Mouse (Mus musculus): ENCODE measurements around the gene Bptf. TPM values are rescaled to one million over a fixed set of nuclear protein-coding genes. Genes with fewer than 3 reads are reported as not detected.
A peak's percentile ranks its signal among the peaks of the same experiment; 100 is the strongest.

The Bptf gene
- polyA plus RNA-seq, 1 experiment from 2014 or later = 28.2 TPM

- 81% methylated on average over 4 of the region's 4 CpGs for WGBS
- Histone ChIP-seq H3K36me3 (ENCODE audit: control insufficient read depth, insufficient read depth, low read length) (peaks cover 16% of the 10 kb centered on the region), H3K27me3 (ENCODE audit: control insufficient read depth, insufficient read depth, low read depth, low read length) (no peaks in the 10 kb centered on the region), H3K4me2 (ENCODE audit: low read depth, low read length) (no peak overlapping the region), H3K9me3 (ENCODE audit: control insufficient read depth, low read length) (no peaks in the 10 kb centered on the region), H3K27ac (ENCODE audit: low read length) (no peak overlapping the region), H3K4me1 (replicated peaks; ENCODE audit: control insufficient read depth, insufficient read depth, low read length) (peaks cover 12% of the 10 kb centered on the region), H3K4me3 (ENCODE audit: low read length) (no peak overlapping the region), H3K9ac (ENCODE audit: low read length) (no peak overlapping the region)
- no peak for ATAC-seq (ENCODE audit: low read depth)
Measured at GRCm38 (mm10) chr11:107107725-107108078, 24.2 kb downstream of the Bptf start.

- no peak overlapping the region for H3K4me3 ChIP-seq (ENCODE audit: low read length)
- WGBS = 74% methylated on average over 12 of the region's 12 CpGs
- H3K27ac ChIP-seq (ENCODE audit: low read length) = no peak overlapping the region
- peaks cover 17% of the 10 kb centered on the region for H3K4me1 ChIP-seq (replicated peaks; ENCODE audit: control insufficient read depth, insufficient read depth, low read length)
- H3K27me3 ChIP-seq (ENCODE audit: control insufficient read depth, insufficient read depth, low read depth, low read length) = no peaks in the 10 kb centered on the region
- no peaks in the 10 kb centered on the region for H3K9me3 ChIP-seq (ENCODE audit: control insufficient read depth, low read length)
- no peak overlapping the region for H3K9ac ChIP-seq (ENCODE audit: low read length)
- ATAC-seq (ENCODE audit: low read depth) = no peak
- H3K36me3 ChIP-seq (ENCODE audit: control insufficient read depth, insufficient read depth, low read length) = peaks cover 16% of the 10 kb centered on the region
- H3K4me2 ChIP-seq (ENCODE audit: low read depth, low read length) = no peak overlapping the region
Measured at GRCm38 (mm10) chr11:107106978-107107724, 24.8 kb downstream of the Bptf start.

GRCm38 (mm10) chr11:107106461-107106860 is 25.5 kb downstream of the Bptf start:
- Histone ChIP-seq H3K27me3 (ENCODE audit: control insufficient read depth, insufficient read depth, low read depth, low read length) (no peaks in the 10 kb centered on the region), H3K27ac (ENCODE audit: low read length) (no peak overlapping the region), H3K4me2 (ENCODE audit: low read depth, low read length) (no peak overlapping the region), H3K9ac (ENCODE audit: low read length) (no peak overlapping the region), H3K9me3 (ENCODE audit: control insufficient read depth, low read length) (no peaks in the 10 kb centered on the region), H3K4me1 (replicated peaks; ENCODE audit: control insufficient read depth, insufficient read depth, low read length) (peaks cover 21% of the 10 kb centered on the region), H3K36me3 (ENCODE audit: control insufficient read depth, insufficient read depth, low read length) (peaks cover 16% of the 10 kb centered on the region), H3K4me3 (ENCODE audit: low read length) (no peak overlapping the region)
- ATAC-seq (ENCODE audit: low read depth) = no peak
- 85% methylated on average over 6 of the region's 8 CpGs for whole genome bisulfite sequencing

GRCm38 (mm10) chr11:107105227-107105626 is 26.7 kb downstream of the Bptf start:
- no peak overlapping the region for H3K9ac ChIP-seq (ENCODE audit: low read length)
- no peak overlapping the region for H3K4me3 ChIP-seq (ENCODE audit: low read length)
- peaks cover 24% of the 10 kb centered on the region for H3K4me1 ChIP-seq (replicated peaks; ENCODE audit: control insufficient read depth, insufficient read depth, low read length)
- WGBS = 49% methylated on average over 5 of the region's 5 CpGs
- ATAC-seq (ENCODE audit: low read depth) = no peak
- H3K9me3 ChIP-seq (ENCODE audit: control insufficient read depth, low read length) = no peaks in the 10 kb centered on the region
- no peaks in the 10 kb centered on the region for H3K27me3 ChIP-seq (ENCODE audit: control insufficient read depth, insufficient read depth, low read depth, low read length)
- peaks cover 5% of the 10 kb centered on the region for H3K36me3 ChIP-seq (ENCODE audit: control insufficient read depth, insufficient read depth, low read length)
- H3K27ac ChIP-seq (ENCODE audit: low read length) = no peak overlapping the region
- no peak overlapping the region for H3K4me2 ChIP-seq (ENCODE audit: low read depth, low read length)

- H3K27me3 ChIP-seq (ENCODE audit: control insufficient read depth, insufficient read depth, low read depth, low read length) = no peaks in the 10 kb centered on the region
- peaks cover 24% of the 10 kb centered on the region for H3K4me1 ChIP-seq (replicated peaks; ENCODE audit: control insufficient read depth, insufficient read depth, low read length)
- peaks cover 6% of the 10 kb centered on the region; the same call in 1 of the 2 replicates for H3K36me3 ChIP-seq (ENCODE audit: control insufficient read depth, insufficient read depth, low read length)
- H3K9me3 ChIP-seq (ENCODE audit: control insufficient read depth, low read length) = no peaks in the 10 kb centered on the region
- peak overlapping the region; percentile 34; the same call in 1 of the 2 replicates for H3K27ac ChIP-seq (ENCODE audit: low read length)
- H3K9ac ChIP-seq (ENCODE audit: low read length) = no peak overlapping the region
- ATAC-seq (ENCODE audit: low read depth) = no peak
- 77% methylated on average over 2 of the region's 2 CpGs for WGBS
- H3K4me3 ChIP-seq (ENCODE audit: low read length) = no peak overlapping the region
- H3K4me2 ChIP-seq (ENCODE audit: low read depth, low read length) = no peak overlapping the region
Measured at GRCm38 (mm10) chr11:107103736-107104135, 28.2 kb downstream of the Bptf start.

- peaks cover 24% of the 10 kb centered on the region for H3K4me1 ChIP-seq (replicated peaks; ENCODE audit: control insufficient read depth, insufficient read depth, low read length)
Measured at GRCm38 (mm10) chr11:107103224-107103589, 28.7 kb downstream of the Bptf start.

GRCm38 (mm10) chr11:107102465-107103223 is 29.3 kb downstream of the Bptf start:
- no peaks in the 10 kb centered on the region for H3K9me3 ChIP-seq (ENCODE audit: control insufficient read depth, low read length)
- no peak overlapping the region for H3K9ac ChIP-seq (ENCODE audit: low read length)
- ATAC-seq (ENCODE audit: low read depth) = peak; percentile 22; the same call in 1 of the 2 replicates
- H3K27ac ChIP-seq (ENCODE audit: low read length) = peak overlapping the region; percentile 1; the same call in 1 of the 2 replicates
- peaks cover 14% of the 10 kb centered on the region for H3K36me3 ChIP-seq (ENCODE audit: control insufficient read depth, insufficient read depth, low read length)
- no peaks in the 10 kb centered on the region for H3K27me3 ChIP-seq (ENCODE audit: control insufficient read depth, insufficient read depth, low read depth, low read length)
- H3K4me2 ChIP-seq (ENCODE audit: low read depth, low read length) = no peak overlapping the region
- WGBS = 38% methylated on average over 11 of the region's 11 CpGs
- H3K4me3 ChIP-seq (ENCODE audit: low read length) = no peak overlapping the region
- peaks cover 24% of the 10 kb centered on the region for H3K4me1 ChIP-seq (replicated peaks; ENCODE audit: control insufficient read depth, insufficient read depth, low read length)

More at GRCm38 (mm10) chr11:107103224-107103589, 28.7 kb downstream of the Bptf start:
- no peak overlapping the region for H3K4me3 ChIP-seq (ENCODE audit: low read length)
- WGBS = 26% methylated on average over 2 of the region's 2 CpGs
- H3K9me3 ChIP-seq (ENCODE audit: control insufficient read depth, low read length) = no peaks in the 10 kb centered on the region
- peaks cover 10% of the 10 kb centered on the region for H3K36me3 ChIP-seq (ENCODE audit: control insufficient read depth, insufficient read depth, low read length)
- peak overlapping the region; percentile 34 for H3K27ac ChIP-seq (ENCODE audit: low read length)
- ATAC-seq (ENCODE audit: low read depth) = 0 out of 2 replicates have a peak, but pooled peaks have one; percentile 47
- no peak overlapping the region for H3K4me2 ChIP-seq (ENCODE audit: low read depth, low read length)
- no peaks in the 10 kb centered on the region for H3K27me3 ChIP-seq (ENCODE audit: control insufficient read depth, insufficient read depth, low read depth, low read length)
- no peak overlapping the region for H3K9ac ChIP-seq (ENCODE audit: low read length)

- ATAC-seq (ENCODE audit: low read depth) = no peak
Measured at GRCm38 (mm10) chr11:107096973-107097372, 35.0 kb downstream of the Bptf start.

GRCm38 (mm10) chr11:107093871-107094270 is 38.1 kb downstream of the Bptf start:
- Histone ChIP-seq H3K27me3 (ENCODE audit: control insufficient read depth, insufficient read depth, low read depth, low read length) (no peaks in the 10 kb centered on the region), H3K4me3 (ENCODE audit: low read length) (no peak overlapping the region), H3K9me3 (ENCODE audit: control insufficient read depth, low read length) (no peaks in the 10 kb centered on the region), H3K4me1 (replicated peaks; ENCODE audit: control insufficient read depth, insufficient read depth, low read length) (no peaks in the 10 kb centered on the region), H3K27ac (ENCODE audit: low read length) (no peak overlapping the region), H3K36me3 (ENCODE audit: control insufficient read depth, insufficient read depth, low read length) (peaks cover 21% of the 10 kb centered on the region), H3K9ac (ENCODE audit: low read length) (no peak overlapping the region), H3K4me2 (ENCODE audit: low read depth, low read length) (no peak overlapping the region)
- no peak for ATAC-seq (ENCODE audit: low read depth)
- 89% methylated on average over 7 of the region's 7 CpGs for WGBS

More at GRCm38 (mm10) chr11:107096973-107097372, 35.0 kb downstream of the Bptf start:
- Histone ChIP-seq H3K36me3 (ENCODE audit: control insufficient read depth, insufficient read depth, low read length) (peaks cover 25% of the 10 kb centered on the region), H3K9ac (ENCODE audit: low read length) (no peak overlapping the region), H3K4me3 (ENCODE audit: low read length) (no peak overlapping the region), H3K4me2 (ENCODE audit: low read depth, low read length) (no peak overlapping the region), H3K27me3 (ENCODE audit: control insufficient read depth, insufficient read depth, low read depth, low read length) (no peaks in the 10 kb centered on the region), H3K27ac (ENCODE audit: low read length) (no peak overlapping the region), H3K9me3 (ENCODE audit: control insufficient read depth, low read length) (no peaks in the 10 kb centered on the region), H3K4me1 (replicated peaks; ENCODE audit: control insufficient read depth, insufficient read depth, low read length) (peaks cover 6% of the 10 kb centered on the region)
- WGBS = 89% methylated on average over 5 of the region's 5 CpGs

All from lung, embryonic 16.5 days (tissue).